Mouse (Mus musculus) MEL (cell line): ENCODE results near the gene Cnih2. TPM values are rescaled to one million over a fixed set of nuclear protein-coding genes. Genes with fewer than 3 reads are reported as not detected.

Source experiments
- DNase-seq: peaks from one replicate; pipeline ENCODE4 v3.0.0; 2011; ENCODE audit warnings: low read depth, low spot score
- H3K27ac ChIP-seq: 2 replicates; pipeline ENCODE4 v1.5.1; 2012; ENCODE audit warnings: low read depth, mild to moderate bottlenecking, control low read depth, low read length, moderate library complexity; ENCODE audit not compliant: control insufficient read depth
- H3K27me3 ChIP-seq, 2 experiments: fragments of 150-350 bp in 1 of 2; sonication (generic) in 1 of 2; 2 replicates each; pipeline ENCODE4 v1.6.1; 2012; ENCODE audit warnings: low read length in 2 of 2, mild to moderate bottlenecking in 2 of 2, improper control_type of control experiment in 1 of 2, moderate library complexity in 1 of 2; ENCODE audit not compliant: insufficient read depth in 2 of 2, control insufficient read depth in 1 of 2
- H3K36me3 ChIP-seq, 2 experiments: 2 replicates each; pipeline ENCODE4 v1.6.1; 2012 to 2014; ENCODE audit warnings: low read length in 2 of 2, improper control_type of control experiment in 1 of 2, inconsistent platforms in 1 of 2, mild to moderate bottlenecking in 1 of 2; ENCODE audit not compliant: insufficient read depth in 2 of 2, control insufficient read depth in 1 of 2
- H3K4me1 ChIP-seq, 2 experiments: fragments of 150-350 bp in 1 of 2; sonication (generic) in 1 of 2; 2 replicates each; pipeline ENCODE4 v1.6.1; 2012; ENCODE audit warnings: low read length in 2 of 2, improper control_type of control experiment in 1 of 2, mild to moderate bottlenecking in 1 of 2; ENCODE audit not compliant: insufficient read depth in 2 of 2, control insufficient read depth in 1 of 2
- H3K4me3 ChIP-seq, 2 experiments: fragments of 150-350 bp in 1 of 2; sonication (generic) in 1 of 2; 2 replicates each; pipeline ENCODE4 v1.5.1; 2012; ENCODE audit warnings: low read depth in 2 of 2, low read length in 2 of 2, mild to moderate bottlenecking in 2 of 2, moderate library complexity in 2 of 2, control low read depth in 1 of 2, improper control_type of control experiment in 1 of 2; ENCODE audit not compliant: control insufficient read depth in 1 of 2, insufficient read depth in 1 of 2
- H3K79me2 ChIP-seq: 2 replicates; pipeline ENCODE4 v1.6.1; 2012; ENCODE audit warnings: mild to moderate bottlenecking, low read length, moderate library complexity; ENCODE audit not compliant: control insufficient read depth, poor library complexity, insufficient read depth
- H3K9ac ChIP-seq: 2 replicates; pipeline ENCODE4 v1.6.1; 2012; ENCODE audit warnings: low read depth, mild to moderate bottlenecking, control low read depth, low read length, moderate library complexity; ENCODE audit not compliant: control insufficient read depth, poor library complexity, severe bottlenecking
- H3K9me3 ChIP-seq: fragments of 150-350 bp; sonication (generic); replicated peaks from 2 replicates; pipeline ENCODE4 v1.6.1; 2012; ENCODE audit warnings: mild to moderate bottlenecking, low read length, improper control_type of control experiment, moderate library complexity; ENCODE audit not compliant: insufficient read depth
- CHD2 ChIP-seq: IDR thresholded peaks from 2 replicates; pipeline ENCODE4 v1.6.1; 2011; ENCODE audit warnings: low read length, improper control_type of control experiment
- CTCF ChIP-seq, 3 experiments: IDR thresholded peaks in 2 of 3; conservative IDR thresholded peaks in 1 of 3; 2 replicates each; pipeline ENCODE4 v1.5.1; 2011 to 2012; ENCODE audit warnings: low read length in 3 of 3, low read depth in 2 of 3, mild to moderate bottlenecking in 2 of 3, improper control_type of control experiment in 1 of 3, inconsistent platforms in 1 of 3, mixed read lengths in 1 of 3, moderate library complexity in 1 of 3; ENCODE audit not compliant: control insufficient read depth in 1 of 3, insufficient read depth in 1 of 3, poor library complexity in 1 of 3, severe bottlenecking in 1 of 3
- E2F4 ChIP-seq: IDR thresholded peaks from 2 replicates; pipeline ENCODE4 v1.6.1; 2011; ENCODE audit warnings: low read depth, low read length, improper control_type of control experiment, borderline replicate concordance
- ELF1 ChIP-seq: IDR thresholded peaks from 2 replicates; pipeline ENCODE4 v1.6.1; 2014; ENCODE audit warnings: low read depth, mild to moderate bottlenecking, inconsistent platforms, low read length, improper control_type of control experiment, moderate library complexity
- ETS1 ChIP-seq: IDR thresholded peaks from 2 replicates; pipeline ENCODE4 v1.6.1; 2012; ENCODE audit warnings: low read depth, mild to moderate bottlenecking, inconsistent platforms, low read length, improper control_type of control experiment, moderate library complexity
- GABPA ChIP-seq: IDR thresholded peaks from 2 replicates; pipeline ENCODE4 v1.6.1; 2012; ENCODE audit warnings: low read depth, mild to moderate bottlenecking, inconsistent platforms, low read length, improper control_type of control experiment, moderate library complexity
- GATA1 ChIP-seq: IDR thresholded peaks from 2 replicates; pipeline ENCODE4 v1.6.1; 2011; ENCODE audit warnings: low read depth, low read length, improper control_type of control experiment
- KAT2A ChIP-seq: conservative IDR thresholded peaks from 2 replicates; pipeline ENCODE4 v1.6.1; 2012; ENCODE audit warnings: low read depth, low read length, improper control_type of control experiment, inconsistent platforms
- MAFK ChIP-seq: IDR thresholded peaks from 2 replicates; pipeline ENCODE4 v1.6.1; 2011; ENCODE audit warnings: low read depth, mild to moderate bottlenecking, low read length, improper control_type of control experiment, borderline replicate concordance
- MAX ChIP-seq: IDR thresholded peaks from 2 replicates; pipeline ENCODE4 v1.6.1; 2011; ENCODE audit warnings: low read length, improper control_type of control experiment
- MAZ ChIP-seq: IDR thresholded peaks from 2 replicates; pipeline ENCODE4 v1.6.1; 2012; ENCODE audit warnings: low read depth, mild to moderate bottlenecking, inconsistent platforms, low read length, improper control_type of control experiment
- MEF2A ChIP-seq: IDR thresholded peaks from 2 replicates; pipeline ENCODE4 v1.6.1; 2014; ENCODE audit warnings: low read depth, mild to moderate bottlenecking, inconsistent platforms, low read length, improper control_type of control experiment; ENCODE audit not compliant: poor library complexity, insufficient replicate concordance, severe bottlenecking; ENCODE audit errors: extremely low read depth
- MXI1 ChIP-seq: IDR thresholded peaks from 2 replicates; pipeline ENCODE4 v1.6.1; 2011; ENCODE audit warnings: mild to moderate bottlenecking, low read depth, low read length, improper control_type of control experiment
- MYB ChIP-seq: IDR thresholded peaks from 2 replicates; pipeline ENCODE4 v1.6.1; 2011; ENCODE audit warnings: mild to moderate bottlenecking, low read depth, low read length, improper control_type of control experiment
- MYC ChIP-seq: IDR thresholded peaks from 2 replicates; pipeline ENCODE4 v1.6.1; 2011; ENCODE audit warnings: low read depth, mild to moderate bottlenecking, low read length, improper control_type of control experiment, moderate library complexity
- NELFE ChIP-seq: IDR thresholded peaks from 2 replicates; pipeline ENCODE4 v1.6.1; 2011; ENCODE audit warnings: low read depth, low read length, improper control_type of control experiment
- NRF1 ChIP-seq: IDR thresholded peaks from 2 replicates; pipeline ENCODE4 v1.6.1; 2014; ENCODE audit warnings: low read depth, mild to moderate bottlenecking, inconsistent platforms, low read length, improper control_type of control experiment, moderate library complexity; ENCODE audit not compliant: poor library complexity, insufficient read depth, severe bottlenecking
- POLR2A ChIP-seq, 2 experiments: IDR thresholded peaks; 2 replicates each; pipeline ENCODE4 v1.6.1; 2011 to 2012; ENCODE audit warnings: low read length in 2 of 2, mild to moderate bottlenecking in 2 of 2, control low read depth in 1 of 2, improper control_type of control experiment in 1 of 2, low read depth in 1 of 2, moderate library complexity in 1 of 2; ENCODE audit not compliant: control insufficient read depth in 1 of 2, insufficient read depth in 1 of 2, poor library complexity in 1 of 2
- RAD21 ChIP-seq: IDR thresholded peaks from 2 replicates; pipeline ENCODE4 v1.6.1; 2011; ENCODE audit warnings: mild to moderate bottlenecking, low read depth, low read length, improper control_type of control experiment
- SIN3A ChIP-seq: IDR thresholded peaks from 2 replicates; pipeline ENCODE4 v1.6.1; 2012; ENCODE audit warnings: low read length, improper control_type of control experiment, inconsistent platforms
- SMC3 ChIP-seq: IDR thresholded peaks from 2 replicates; pipeline ENCODE4 v1.6.1; 2011; ENCODE audit warnings: low read depth, low read length, improper control_type of control experiment
- TAL1 ChIP-seq: IDR thresholded peaks from 2 replicates; pipeline ENCODE4 v1.6.1; 2012; ENCODE audit warnings: mild to moderate bottlenecking, inconsistent platforms, low read length, moderate library complexity, mixed read lengths
- TCF12 ChIP-seq: IDR thresholded peaks from 2 replicates; pipeline ENCODE4 v1.6.1; 2014; ENCODE audit warnings: low read depth, mild to moderate bottlenecking, inconsistent platforms, low read length, improper control_type of control experiment, moderate library complexity
- UBTF ChIP-seq: IDR thresholded peaks from 2 replicates; pipeline ENCODE4 v1.6.1; 2012; ENCODE audit warnings: low read depth, mild to moderate bottlenecking, inconsistent platforms, low read length, improper control_type of control experiment, moderate library complexity, borderline replicate concordance; ENCODE audit not compliant: insufficient read depth
- USF1 ChIP-seq: IDR thresholded peaks from 2 replicates; pipeline ENCODE4 v1.6.1; 2014; ENCODE audit warnings: low read depth, mild to moderate bottlenecking, inconsistent platforms, low read length, improper control_type of control experiment, moderate library complexity
- ZC3H11A ChIP-seq: IDR thresholded peaks from 2 replicates; pipeline ENCODE4 v1.6.1; 2012; ENCODE audit warnings: low read depth, mild to moderate bottlenecking, inconsistent platforms, low read length, improper control_type of control experiment
- ZKSCAN1 ChIP-seq: IDR thresholded peaks from 2 replicates; pipeline ENCODE4 v1.6.1; 2012; ENCODE audit warnings: low read depth, mild to moderate bottlenecking, inconsistent platforms, low read length, improper control_type of control experiment, moderate library complexity
- ZMIZ1 ChIP-seq: IDR thresholded peaks from 2 replicates; pipeline ENCODE4 v1.6.1; 2012; ENCODE audit warnings: low read depth, mild to moderate bottlenecking, inconsistent platforms, low read length, improper control_type of control experiment, moderate library complexity
- ZNF384 ChIP-seq: IDR thresholded peaks from 2 replicates; pipeline ENCODE4 v1.6.1; 2012; ENCODE audit warnings: low read depth, mild to moderate bottlenecking, inconsistent platforms, low read length, improper control_type of control experiment
- polyA plus RNA-seq, 2 experiments: library from polyadenylated mRNA; stranded (reverse) in 1 of 2; unstranded in 1 of 2; fragments of >175 nt in 1 of 2; fragments of >200 nt in 1 of 2; gene quantifications; 2 replicates each; pipeline versions ENCODE4 v1.2.1 to v1.2.4; 2012; ENCODE audit warnings: low replicate concordance in 2 of 2, low read depth in 1 of 2; ENCODE audit not compliant: insufficient read length in 2 of 2, insufficient read depth in 1 of 2, missing spikeins in 1 of 2
- total RNA-seq: library from RNA; depleted of rRNA; stranded (reverse); fragments of 300-350 nt; gene quantifications from 2 replicates; pipeline ENCODE4 v1.2.3, GENCODE M21; 2012

Cnih2 gene
- total and polyA plus RNA-seq, 3 experiments: 1.0 to 2.7 TPM; not detected in 1

DNA sequence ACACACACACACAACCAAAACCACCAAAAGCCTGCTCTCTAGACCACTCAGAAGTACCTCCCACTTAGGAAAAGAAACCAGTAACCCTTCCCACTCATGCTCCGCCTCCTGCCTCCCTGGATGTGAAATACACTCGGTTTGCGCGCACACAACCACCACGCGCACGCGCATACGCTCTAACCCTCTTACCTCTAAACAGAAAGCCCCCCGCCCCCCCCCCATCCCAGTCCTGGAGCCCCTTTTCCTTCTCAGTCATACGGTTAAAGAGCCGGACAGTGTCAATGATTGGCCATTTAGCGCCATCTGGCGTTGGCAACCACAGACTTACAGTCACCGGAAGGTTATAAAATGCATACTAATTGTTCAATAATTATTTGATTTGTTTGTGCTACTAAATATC, 25.3 kb downstream of the Cnih2 start:
- Histone ChIP-seq H3K27me3 (no peaks in the 10 kb centered on the region), H3K4me3 (peak overlapping the region; percentile 56 to 68), H3K36me3 (no peaks in the 10 kb centered on the region), H3K9me3 (no peaks in the 10 kb centered on the region), H3K79me2 (peaks cover 2% of the 10 kb centered on the region; the same call in 1 of the 2 replicates), H3K27ac (peak overlapping the region; percentile 43; the same call in 1 of the 2 replicates), H3K9ac (peak overlapping the region; percentile 27), H3K4me1 (peaks cover 5 to 26% of the 10 kb centered on the region in 2 experiments)
- peak; percentile 82 for DNase-seq
- no peak for TF ChIP-seq MAX
- TF ChIP-seq TCF12: 0 out of 2 replicates have a peak, but pooled peaks have one; percentile 12
- no peak for TF ChIP-seq ZMIZ1
- TF ChIP-seq MXI1: no peak
- peak; percentile 82 for TF ChIP-seq SMC3
- peak; percentile 67 for TF ChIP-seq RAD21
- no peak for TF ChIP-seq TAL1
- TF ChIP-seq CHD2: no peak
- peak; percentile 44 to 77 (median 75) for TF ChIP-seq CTCF (IDR thresholded peaks at IDR 0.05 in 2 of 3, conservative IDR thresholded peaks at IDR 0.05 in 1 of 3; ENCODE audit: control insufficient read depth in 1 of 3, insufficient read depth in 1 of 3, low read depth in 2 of 3, low read length in 3 of 3, poor library complexity in 1 of 3, severe bottlenecking in 1 of 3)
- TF ChIP-seq MAZ: peak; percentile 45; the same call in 1 of the 2 replicates
- TF ChIP-seq ZC3H11A: peak; percentile 62; the same call in 1 of the 2 replicates
- no peak for TF ChIP-seq NELFE
- TF ChIP-seq NRF1: peak; percentile 68

DNA sequence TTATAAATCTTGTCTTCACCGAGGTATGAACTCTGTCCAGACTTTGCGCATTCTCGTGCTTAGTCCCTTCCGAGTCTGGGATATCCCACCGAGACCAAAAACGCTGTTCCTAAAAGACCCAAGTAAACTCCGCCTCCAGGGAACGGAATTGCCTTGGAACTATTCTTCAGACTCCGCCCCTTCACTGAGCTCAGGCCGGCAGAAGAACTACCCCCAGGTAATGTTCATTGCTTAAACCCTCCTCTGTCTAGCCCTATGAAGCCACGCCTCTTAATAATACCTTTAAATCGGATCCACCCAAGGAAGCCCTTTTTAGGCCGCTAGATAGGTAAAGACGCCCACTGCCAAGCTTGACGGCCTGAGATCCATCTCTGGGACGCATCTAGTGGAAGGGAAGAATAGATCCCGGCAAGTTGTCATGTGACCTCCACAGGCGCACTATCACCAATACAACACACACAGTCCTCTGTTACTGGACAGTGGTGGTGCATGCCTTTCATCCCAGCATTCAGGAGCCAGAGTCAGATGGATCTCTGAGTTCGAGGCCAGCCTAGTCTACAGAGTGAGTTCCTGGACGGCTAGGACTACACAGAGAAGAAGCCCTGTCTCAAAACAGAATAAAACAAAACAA, 25.8 kb downstream of the Cnih2 start:
- peak; percentile 82 for DNase-seq
- no peaks in the 10 kb centered on the region for H3K27me3 ChIP-seq
- H3K9me3 ChIP-seq: no peaks in the 10 kb centered on the region
- peaks cover 2% of the 10 kb centered on the region; the same call in 1 of the 2 replicates for H3K79me2 ChIP-seq
- H3K36me3 ChIP-seq: no peaks in the 10 kb centered on the region
- peak overlapping the region; percentile 43 for H3K27ac ChIP-seq
- H3K4me3 ChIP-seq: peak overlapping the region; percentile 56 to 68
- H3K9ac ChIP-seq: peak overlapping the region; percentile 55
- H3K4me1 ChIP-seq: peaks cover 5 to 26% of the 10 kb centered on the region in 2 experiments
- peak; percentile 79 for TF ChIP-seq USF1
- TF ChIP-seq SIN3A: no peak; the same call in 1 of the 2 replicates
- TF ChIP-seq E2F4: no peak
- no peak for TF ChIP-seq TAL1
- no peak for TF ChIP-seq ZKSCAN1
- no peak for TF ChIP-seq NELFE
- TF ChIP-seq MYC: no peak
- no peak for TF ChIP-seq ETS1
- TF ChIP-seq MXI1: 0 out of 2 replicates have a peak, but pooled peaks have one; percentile 45
- no peak for TF ChIP-seq SMC3
- TF ChIP-seq GATA1: no peak
- no peak for TF ChIP-seq ZC3H11A
- TF ChIP-seq MYB: no peak
- TF ChIP-seq CTCF (IDR thresholded peaks at IDR 0.05 in 2 of 3, conservative IDR thresholded peaks at IDR 0.05 in 1 of 3; ENCODE audit: control insufficient read depth in 1 of 3, insufficient read depth in 1 of 3, low read depth in 2 of 3, low read length in 3 of 3, poor library complexity in 1 of 3, severe bottlenecking in 1 of 3): no peak
- no peak for TF ChIP-seq MAZ
- no peak for TF ChIP-seq MAFK
- TF ChIP-seq KAT2A: no peak
- TF ChIP-seq POLR2A (IDR thresholded peaks at IDR 0.05; ENCODE audit: control insufficient read depth in 1 of 2, insufficient read depth in 1 of 2, low read depth in 1 of 2, low read length in 2 of 2, poor library complexity in 1 of 2): 0 out of 4 replicates have a peak, but pooled peaks of 1 of the 2 experiments have one; percentile 9
- TF ChIP-seq GABPA: no peak
- no peak for TF ChIP-seq ZNF384
- no peak for TF ChIP-seq MEF2A
- no peak for TF ChIP-seq ELF1
- TF ChIP-seq UBTF: no peak
